Mouse (Mus musculus) hindbrain, embryonic 15.5 days (tissue): ENCODE measurements around the gene Cd320. TPM values are rescaled to one million over a fixed set of nuclear protein-coding genes. Genes with fewer than 3 reads are reported as not detected.

ENCODE experiments used
- ATAC-seq: fragments of 200-750 bp; cut with Nextera tagmentation; 2 replicates; pipeline ENCODE4 v1.8.0; 2017; ENCODE audit warnings: low read depth, moderate number of reproducible peaks, moderate TSS enrichment; ENCODE audit not compliant: low FRiP score
- H3K27ac ChIP-seq: fragments of 300-500 bp; sonication (generic); replicated peaks from 2 replicates; pipeline ENCODE4 v1.5.1; 2015; ENCODE audit warnings: mild to moderate bottlenecking, inconsistent platforms
- H3K27me3 ChIP-seq: fragments of 300-500 bp; sonication (generic); 2 replicates; pipeline ENCODE4 v1.6.1; 2015; ENCODE audit warnings: control low read depth, inconsistent platforms
- H3K36me3 ChIP-seq: fragments of 300-500 bp; sonication (generic); 2 replicates; pipeline ENCODE4 v1.6.1; 2015; ENCODE audit warnings: control low read depth, inconsistent platforms
- H3K4me1 ChIP-seq: fragments of 300-500 bp; sonication (generic); replicated peaks from 2 replicates; pipeline ENCODE4 v1.6.1; 2015; ENCODE audit warnings: control low read depth, inconsistent platforms
- H3K4me2 ChIP-seq: fragments of 300-500 bp; sonication (generic); 2 replicates; pipeline ENCODE4 v1.6.1; 2015; ENCODE audit warnings: moderate library complexity, mild to moderate bottlenecking, inconsistent platforms
- H3K4me3 ChIP-seq: fragments of 300-500 bp; sonication (generic); 2 replicates; pipeline ENCODE4 v1.5.1; 2015; ENCODE audit warnings: mild to moderate bottlenecking, inconsistent platforms
- H3K9ac ChIP-seq: fragments of 300-500 bp; sonication (generic); 2 replicates; pipeline ENCODE4 v1.6.1; 2015; ENCODE audit warnings: inconsistent platforms
- H3K9me3 ChIP-seq: fragments of 300-500 bp; sonication (generic); 2 replicates; pipeline ENCODE4 v1.6.1; 2016; ENCODE audit warnings: control low read depth, inconsistent platforms
- WGBS: fragments of 180-500 bp; shearing (Covaris S2); methylation state at CpG from one replicate; pipeline ENCODE4 v1.1.7; 2015; 5-methylcytosine and 5-hydroxymethylcytosine counted together
- polyA plus RNA-seq: library from polyadenylated mRNA; unstranded; fragments of >200 nt; fragmentation: Nextera tagmentation; extraction: Ambion mirVana; gene quantifications from 2 replicates; pipeline ENCODE4 v1.2.1, GENCODE M21; 2015

The Cd320 gene
- 54.7 and 55.3 TPM in 2 replicates for polyA plus RNA-seq

GRCm38 (mm10) chr17:33842966-33843795 is at the start of gene Cd320:
Cd320 (plus strand) TSS chr17:33843091.
- peaks cover 18% of the 10 kb centered on the region for H3K4me1 ChIP-seq
- no peaks in the 10 kb centered on the region for H3K27me3 ChIP-seq
- ATAC-seq: peak; percentile 97
- H3K27ac ChIP-seq: peak within 1 kb of the TSS; percentile 86
- H3K9ac ChIP-seq: peak within 1 kb of the TSS; percentile 80
- H3K4me3 ChIP-seq: peak within 1 kb of the TSS; percentile 94
- H3K36me3 ChIP-seq: peaks cover 17% of the 10 kb centered on the region
- no peaks in the 10 kb centered on the region for H3K9me3 ChIP-seq
- peak within 1 kb of the TSS; percentile 81 for H3K4me2 ChIP-seq
- WGBS: under 1% methylated on average over 45 of the region's 45 CpGs

- no peaks in the 10 kb centered on the region for H3K27me3 ChIP-seq
- no peak overlapping the region for H3K4me2 ChIP-seq
- ATAC-seq: no peak
- H3K27ac ChIP-seq: no peak overlapping the region
- H3K4me3 ChIP-seq: no peak overlapping the region
- no peaks in the 10 kb centered on the region for H3K4me1 ChIP-seq
- no peaks in the 10 kb centered on the region for H3K9me3 ChIP-seq
- H3K36me3 ChIP-seq: no peaks in the 10 kb centered on the region
- 60% methylated on average over 3 of the region's 3 CpGs for WGBS
- no peak overlapping the region for H3K9ac ChIP-seq
Observed at GRCm38 (mm10) chr17:33798306-33798705, 44.6 kb upstream of the Cd320 start.

GRCm38 (mm10) chr17:33799277-33799676 is 43.6 kb upstream of the Cd320 start:
- Histone ChIP-seq H3K36me3 (no peaks in the 10 kb centered on the region), H3K4me3 (no peak overlapping the region), H3K27me3 (no peaks in the 10 kb centered on the region), H3K9me3 (no peaks in the 10 kb centered on the region), H3K4me1 (no peaks in the 10 kb centered on the region), H3K9ac (no peak overlapping the region), H3K4me2 (no peak overlapping the region), H3K27ac (no peak overlapping the region)
- no peak for ATAC-seq
- WGBS: 79% methylated on average over 1 of the region's 1 CpGs

GRCm38 (mm10) chr17:33802221-33802620 is 40.7 kb upstream of the Cd320 start:
- H3K36me3 ChIP-seq: no peaks in the 10 kb centered on the region
- ATAC-seq: no peak
- 7% methylated on average over 2 of the region's 2 CpGs for WGBS
- H3K4me2 ChIP-seq: no peak overlapping the region
- H3K27me3 ChIP-seq: no peaks in the 10 kb centered on the region
- no peak overlapping the region for H3K27ac ChIP-seq
- no peaks in the 10 kb centered on the region for H3K4me1 ChIP-seq
- H3K9me3 ChIP-seq: no peaks in the 10 kb centered on the region
- H3K9ac ChIP-seq: no peak overlapping the region
- no peak overlapping the region for H3K4me3 ChIP-seq

GRCm38 (mm10) chr17:33804205-33804604 is 38.7 kb upstream of the Cd320 start:
- Histone ChIP-seq H3K4me2 (no peak overlapping the region), H3K9me3 (no peaks in the 10 kb centered on the region), H3K36me3 (no peaks in the 10 kb centered on the region), H3K4me1 (no peaks in the 10 kb centered on the region), H3K27ac (no peak overlapping the region), H3K9ac (no peak overlapping the region), H3K4me3 (no peak overlapping the region), H3K27me3 (no peaks in the 10 kb centered on the region)
- ATAC-seq: no peak
- 63% methylated on average over 4 of the region's 4 CpGs for WGBS

GRCm38 (mm10) chr17:33804745-33805144 is 38.1 kb upstream of the Cd320 start:
- Histone ChIP-seq H3K36me3 (no peaks in the 10 kb centered on the region), H3K9ac (no peak overlapping the region), H3K27me3 (no peaks in the 10 kb centered on the region), H3K9me3 (no peaks in the 10 kb centered on the region), H3K4me2 (no peak overlapping the region), H3K4me1 (no peaks in the 10 kb centered on the region), H3K4me3 (no peak overlapping the region), H3K27ac (no peak overlapping the region)
- no peak for ATAC-seq
- 65% methylated on average over 1 of the region's 1 CpGs for WGBS

- no peaks in the 10 kb centered on the region for H3K36me3 ChIP-seq
- no peak overlapping the region for H3K9ac ChIP-seq
- no peaks in the 10 kb centered on the region for H3K9me3 ChIP-seq
- H3K4me2 ChIP-seq: no peak overlapping the region
- peaks cover 12% of the 10 kb centered on the region for H3K4me1 ChIP-seq
- H3K4me3 ChIP-seq: no peak overlapping the region
- no peak overlapping the region for H3K27ac ChIP-seq
- no peak for ATAC-seq
- 65% methylated on average over 8 of the region's 9 CpGs for WGBS
- H3K27me3 ChIP-seq: no peaks in the 10 kb centered on the region
Observed at GRCm38 (mm10) chr17:33807181-33807888, 35.6 kb upstream of the Cd320 start.

GRCm38 (mm10) chr17:33808192-33808591 is 34.7 kb upstream of the Cd320 start:
- ATAC-seq: no peak
- H3K9me3 ChIP-seq: no peaks in the 10 kb centered on the region
- no peak overlapping the region for H3K4me2 ChIP-seq
- H3K27ac ChIP-seq: no peak overlapping the region
- H3K27me3 ChIP-seq: no peaks in the 10 kb centered on the region
- H3K4me3 ChIP-seq: no peak overlapping the region
- 41% methylated on average over 10 of the region's 10 CpGs for WGBS
- no peaks in the 10 kb centered on the region for H3K36me3 ChIP-seq
- no peak overlapping the region for H3K9ac ChIP-seq
- H3K4me1 ChIP-seq: peaks cover 12% of the 10 kb centered on the region

GRCm38 (mm10) chr17:33810334-33811141 is 32.4 kb upstream of the Cd320 start, which contains the start of gene Kank3:
Kank3 (plus strand) TSS chr17:33810519.
- peak within 1 kb of the TSS; percentile 51 for H3K4me3 ChIP-seq
- peak within 1 kb of the TSS; percentile 53 for H3K27ac ChIP-seq
- no peaks in the 10 kb centered on the region for H3K27me3 ChIP-seq
- peak within 1 kb of the TSS; percentile 84 for H3K4me2 ChIP-seq
- peak within 1 kb of the TSS; percentile 51 for H3K9ac ChIP-seq
- no peaks in the 10 kb centered on the region for H3K36me3 ChIP-seq
- no peaks in the 10 kb centered on the region for H3K9me3 ChIP-seq
- peaks cover 12% of the 10 kb centered on the region for H3K4me1 ChIP-seq
- 2% methylated on average over 36 of the region's 36 CpGs for WGBS
- peak; percentile 99 for ATAC-seq

GRCm38 (mm10) chr17:33811142-33811516 is 31.8 kb upstream of the Cd320 start:
- 25% methylated on average over 7 of the region's 7 CpGs for WGBS
- Histone ChIP-seq H3K36me3 (no peaks in the 10 kb centered on the region), H3K4me3 (peak overlapping the region; percentile 51), H3K27ac (peak overlapping the region; percentile 53), H3K27me3 (no peaks in the 10 kb centered on the region), H3K9ac (peak overlapping the region; percentile 51), H3K4me2 (peak overlapping the region; percentile 84), H3K4me1 (peaks cover 12% of the 10 kb centered on the region), H3K9me3 (no peaks in the 10 kb centered on the region)
- no peak for ATAC-seq

GRCm38 (mm10) chr17:33812475-33812874 is 30.4 kb upstream of the Cd320 start:
- no peaks in the 10 kb centered on the region for H3K27me3 ChIP-seq
- no peak overlapping the region for H3K4me3 ChIP-seq
- WGBS: 57% methylated on average over 3 of the region's 3 CpGs
- H3K9me3 ChIP-seq: no peaks in the 10 kb centered on the region
- no peaks in the 10 kb centered on the region for H3K36me3 ChIP-seq
- no peak overlapping the region for H3K4me2 ChIP-seq
- peaks cover 17% of the 10 kb centered on the region for H3K4me1 ChIP-seq
- ATAC-seq: no peak
- no peak overlapping the region for H3K9ac ChIP-seq
- no peak overlapping the region for H3K27ac ChIP-seq

GRCm38 (mm10) chr17:33812990-33813389 is 29.9 kb upstream of the Cd320 start:
- H3K27ac ChIP-seq: no peak overlapping the region
- no peaks in the 10 kb centered on the region for H3K27me3 ChIP-seq
- no peak overlapping the region for H3K9ac ChIP-seq
- H3K9me3 ChIP-seq: no peaks in the 10 kb centered on the region
- peaks cover 21% of the 10 kb centered on the region for H3K4me1 ChIP-seq
- no peak overlapping the region for H3K4me2 ChIP-seq
- 74% methylated on average over 4 of the region's 4 CpGs for WGBS
- no peaks in the 10 kb centered on the region for H3K36me3 ChIP-seq
- no peak for ATAC-seq
- H3K4me3 ChIP-seq: no peak overlapping the region
